Mouse (Mus musculus) kidney, adult 2 months (tissue): ENCODE measurements around the gene Prcp.

Source experiments
- CTCF ChIP-seq: fragments of 200-500 bp; conservative IDR thresholded peaks from 2 replicates; pipeline ENCODE4 v1.5.1; 2011; ENCODE audit warnings: low read depth, mild to moderate bottlenecking, control low read depth, low read length, moderate library complexity, mixed read lengths; ENCODE audit not compliant: insufficient read depth, insufficient read length
- POLR2A ChIP-seq: fragments of 200-500 bp; IDR thresholded peaks from one replicate; pipeline ENCODE4 v1.6.1; 2011; ENCODE audit warnings: low read depth, low read length, control low read depth

GRCm38 (mm10) chr7:92980741-92981140, 106.5 kb downstream of the Prcp start:
- no peak for TF ChIP-seq CTCF
- TF ChIP-seq POLR2A: no peak
